Mouse (Mus musculus): Measurements from ENCODE around the gene Prodh2.

- TF ChIP-seq CTCF (IDR thresholded peaks at IDR 0.05; ENCODE audit: borderline replicate concordance, insufficient read depth, low read depth, low read length) (no peak), POLR2A (IDR thresholded peaks at IDR 0.05; ENCODE audit: borderline replicate concordance, insufficient read depth, low read length) (no peak)
Observed at GRCm38 (mm10) chr7:30464816-30465300, 28.6 kb upstream of the Prodh2 start.

Measured in cerebellum, adult 2 months (tissue).